ENCODE assay signal across 16 mouse cellular contexts in genomic region chr5:34590702-34591101, GRCm38 (mm10).
"Had no signal": no experiment of that assay in that cellular context is flagged by ENCODE, and none has a peak within 500 bp of the region (broad histone marks: within the 10 kb centered on the region; RNA-seq: fewer than 3 reads in every experiment).

No protein-coding gene starts in this region.

- H3K9ac ChIP-seq: kidney, embryonic 15.5 days; limb, embryonic 13.5 days; liver, embryonic 14.5 days; lung, embryonic 15.5 days; midbrain, embryonic 15.5 days; neural tube, embryonic 13.5 days; stomach, embryonic 15.5 days had no signal

- H3K4me2 ChIP-seq: kidney, embryonic 15.5 days; limb, embryonic 13.5 days; lung, embryonic 15.5 days; midbrain, embryonic 11.5 days; midbrain, embryonic 15.5 days; neural tube, embryonic 13.5 days; stomach, embryonic 15.5 days had no signal

- ATAC-seq: midbrain, embryonic 15.5 days had no signal

- H3K27ac ChIP-seq: kidney, embryonic 15.5 days; liver, embryonic 14.5 days; lung, embryonic 15.5 days; macrophage; stomach, embryonic 15.5 days had no signal

- H3K9me3 ChIP-seq: kidney, embryonic 15.5 days; limb, embryonic 13.5 days; lung, embryonic 15.5 days; megakaryocyte, embryonic 14.5 days; midbrain, embryonic 15.5 days; neural tube, embryonic 13.5 days; stomach, embryonic 15.5 days had no signal

- DNase-seq: layer of hippocampus, postnatal 36 days; left cerebral cortex, postnatal 4 days; lung, postnatal 14 days; retina, postnatal 1 day; right cerebral cortex, postnatal 4 days; spleen, adult 18-20 months had no signal

- H3K36me3 ChIP-seq: midbrain, embryonic 15.5 days; stomach, embryonic 15.5 days had no signal

- H3K4me3 ChIP-seq: kidney, embryonic 15.5 days; limb, embryonic 13.5 days; lung, embryonic 15.5 days; megakaryocyte, embryonic 14.5 days; midbrain, embryonic 15.5 days; neural tube, embryonic 13.5 days; stomach, embryonic 15.5 days had no signal

- H3K27me3 ChIP-seq: kidney, embryonic 15.5 days; limb, embryonic 13.5 days; lung, embryonic 15.5 days; megakaryocyte, embryonic 14.5 days; midbrain, embryonic 15.5 days; neural tube, embryonic 13.5 days; stomach, embryonic 15.5 days had no signal
